Mouse (Mus musculus): Measurements from ENCODE around the gene Rrp12. TPM values are rescaled to one million over a fixed set of nuclear protein-coding genes. Genes with fewer than 3 reads are reported as not detected.

Gene Rrp12
- polyA plus RNA-seq, 1 experiment from 2014 or later, result 7.9 TPM

GRCm38 (mm10) chr19:41832501-41833201 lies 63.3 kb downstream of the Rrp12 start:
- H3K4me1 ChIP-seq (replicated peaks; ENCODE audit: insufficient read depth, low read length), result peaks cover 10% of the 10 kb centered on the region
- H3K9ac ChIP-seq (ENCODE audit: low read depth, low read length), result no peak overlapping the region
- no peaks in the 10 kb centered on the region for H3K9me3 ChIP-seq (replicated peaks; ENCODE audit: low read length)
- H3K36me3 ChIP-seq (ENCODE audit: insufficient read depth, low read length), result no peaks in the 10 kb centered on the region
- H3K27me3 ChIP-seq (ENCODE audit: insufficient read depth, low read length), result no peaks in the 10 kb centered on the region
- no peak overlapping the region for H3K4me3 ChIP-seq (replicated peaks; ENCODE audit: low read depth, low read length)
- no peak overlapping the region for H3K4me2 ChIP-seq (ENCODE audit: low read length)
- DNase-seq (ENCODE audit: low spot score) (no peak), ATAC-seq (replicated peaks; ENCODE audit: low FRiP score, low read depth) (no peak)
- no peak for TF ChIP-seq CTCF (IDR thresholded peaks at IDR 0.05; ENCODE audit: low read depth)
- no peak overlapping the region for H3K27ac ChIP-seq
- WGBS, result 76% methylated on average over 13 of the region's 13 CpGs

DNA sequence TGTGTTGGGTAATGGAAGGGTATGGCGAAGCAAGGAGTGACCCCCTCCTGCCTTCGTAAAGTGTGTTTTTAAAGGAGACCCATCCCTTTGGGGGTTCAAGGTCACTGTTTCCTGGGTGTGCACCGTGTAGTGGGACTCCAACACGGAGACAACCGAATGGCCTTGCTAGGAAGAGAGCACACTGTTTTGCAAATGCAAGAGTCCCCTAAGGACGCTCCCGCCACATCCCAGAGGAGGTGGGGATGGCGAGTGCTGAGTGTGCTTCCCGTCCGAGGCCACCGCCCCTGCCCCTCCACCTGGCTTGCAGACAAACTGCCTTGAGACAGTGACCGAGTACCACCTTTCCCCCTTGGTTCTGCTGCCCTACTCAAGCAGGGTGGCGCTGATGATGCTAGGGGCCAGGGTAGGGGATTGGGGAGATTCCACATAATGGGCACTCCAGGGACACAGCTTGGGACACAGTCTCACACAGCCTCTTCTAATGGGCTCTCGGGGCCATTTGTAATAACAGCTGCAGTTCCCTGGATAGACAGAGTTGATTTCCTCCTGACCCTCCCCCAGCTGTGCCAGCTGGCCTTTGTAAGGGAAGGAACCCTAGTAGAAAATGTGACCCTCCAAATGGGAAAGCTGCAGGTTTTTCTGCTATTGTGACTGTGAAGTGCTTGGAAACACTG lies 64.1 kb downstream of the Rrp12 start:
- TF ChIP-seq CTCF (IDR thresholded peaks at IDR 0.05; ENCODE audit: low read depth), result no peak
- H3K9ac ChIP-seq (ENCODE audit: low read depth, low read length), result no peak overlapping the region
- H3K4me2 ChIP-seq (ENCODE audit: low read length), result peak overlapping the region; percentile 98
- H3K36me3 ChIP-seq (ENCODE audit: insufficient read depth, low read length), result no peaks in the 10 kb centered on the region
- H3K4me1 ChIP-seq (replicated peaks; ENCODE audit: insufficient read depth, low read length), result peaks cover 10% of the 10 kb centered on the region
- no peaks in the 10 kb centered on the region for H3K27me3 ChIP-seq (ENCODE audit: insufficient read depth, low read length)
- no peak overlapping the region for H3K27ac ChIP-seq
- 11% methylated on average over 14 of the region's 14 CpGs for WGBS
- H3K4me3 ChIP-seq (replicated peaks; ENCODE audit: low read depth, low read length), result peak overlapping the region; percentile 73; the same call in 1 of the 2 replicates
- H3K9me3 ChIP-seq (replicated peaks; ENCODE audit: low read length), result no peaks in the 10 kb centered on the region
- ATAC-seq (replicated peaks; ENCODE audit: low FRiP score, low read depth) (no peak), DNase-seq (ENCODE audit: low spot score) (no peak)

DNA sequence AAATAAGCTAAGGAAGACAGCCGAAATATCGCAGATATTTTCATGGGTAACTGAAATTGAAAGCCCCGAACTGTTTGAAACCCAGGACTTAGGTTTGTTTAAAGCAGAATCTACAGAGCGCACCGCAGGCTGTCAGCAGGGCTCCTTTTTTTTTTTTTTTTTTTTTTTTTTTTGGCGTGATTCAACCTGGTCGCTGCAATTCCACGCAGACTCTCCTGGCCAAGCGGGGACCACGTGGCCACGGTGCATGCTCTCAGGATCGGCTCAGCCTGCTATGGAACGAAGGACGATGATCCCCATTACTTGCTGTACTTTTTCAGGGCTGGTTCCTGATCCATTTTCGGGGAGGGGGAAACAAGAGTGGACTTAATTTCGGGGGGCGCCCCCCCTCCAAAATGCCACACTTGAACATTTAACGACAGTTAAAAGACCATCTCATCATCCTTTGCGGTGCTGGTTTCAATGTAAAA lies 64.8 kb downstream of the Rrp12 start:
- TF ChIP-seq CTCF (IDR thresholded peaks at IDR 0.05; ENCODE audit: low read depth), result no peak
- peak overlapping the region; percentile 77 for H3K9ac ChIP-seq (ENCODE audit: low read depth, low read length)
- peaks cover 10% of the 10 kb centered on the region for H3K4me1 ChIP-seq (replicated peaks; ENCODE audit: insufficient read depth, low read length)
- H3K4me3 ChIP-seq (replicated peaks; ENCODE audit: low read depth, low read length), result peak overlapping the region; percentile 73
- no peak for DNase-seq (ENCODE audit: low spot score)
- no peaks in the 10 kb centered on the region for H3K36me3 ChIP-seq (ENCODE audit: insufficient read depth, low read length)
- WGBS, result 1% methylated on average over 19 of the region's 19 CpGs
- H3K9me3 ChIP-seq (replicated peaks; ENCODE audit: low read length), result no peaks in the 10 kb centered on the region
- peak overlapping the region; percentile 81; the same call in 1 of the 2 replicates for H3K27ac ChIP-seq
- ATAC-seq (replicated peaks; ENCODE audit: low FRiP score, low read depth), result no peak
- peak overlapping the region; percentile 98 for H3K4me2 ChIP-seq (ENCODE audit: low read length)
- H3K27me3 ChIP-seq (ENCODE audit: insufficient read depth, low read length), result no peaks in the 10 kb centered on the region

DNA sequence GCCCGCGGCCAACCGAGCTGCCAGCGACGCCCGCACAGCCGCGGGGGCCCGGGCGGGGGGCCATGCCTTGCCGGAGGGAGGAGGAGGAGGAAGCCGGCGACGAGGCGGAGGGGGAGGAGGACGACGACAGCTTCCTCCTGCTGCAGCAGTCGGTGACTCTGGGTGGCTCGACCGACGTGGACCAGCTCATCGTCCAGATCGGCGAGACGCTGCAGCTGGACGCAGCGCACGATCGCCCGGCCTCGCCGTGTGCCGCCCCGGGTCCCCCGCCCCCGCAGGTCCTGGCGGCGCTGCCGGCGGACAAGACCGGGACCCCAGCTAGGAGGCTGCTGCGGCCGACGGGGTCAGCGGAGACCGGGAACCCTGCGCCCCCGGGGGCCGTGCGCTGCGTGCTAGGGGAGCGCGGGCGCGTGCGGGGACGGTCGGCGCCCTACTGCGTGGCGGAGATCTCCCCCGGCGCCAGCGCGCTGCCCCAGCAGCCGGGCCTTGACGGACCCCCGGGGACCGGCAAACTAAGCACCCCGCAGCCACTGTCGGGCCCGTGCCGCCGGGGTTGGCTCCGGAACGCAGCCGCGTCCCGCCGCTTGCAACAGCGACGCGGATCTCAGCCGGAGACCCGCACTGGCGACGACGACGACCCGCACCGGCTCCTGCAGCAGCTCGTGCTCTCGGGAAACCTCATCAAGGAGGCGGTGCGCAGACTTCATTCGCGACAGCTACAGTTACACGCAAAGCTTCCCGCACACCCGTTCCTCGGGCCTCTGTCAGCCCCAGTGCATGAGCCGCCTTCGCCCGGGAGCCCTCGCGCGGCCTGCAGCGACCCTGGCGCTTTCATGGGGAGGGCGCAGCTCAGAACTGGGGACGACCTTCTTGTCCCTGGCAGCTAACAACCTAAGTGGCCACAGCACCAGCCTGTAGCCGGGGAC lies 65.6 kb downstream of the Rrp12 start:
- Histone ChIP-seq H3K9ac (ENCODE audit: low read depth, low read length) (peak overlapping the region; percentile 77), H3K9me3 (replicated peaks; ENCODE audit: low read length) (no peaks in the 10 kb centered on the region), H3K36me3 (ENCODE audit: insufficient read depth, low read length) (no peaks in the 10 kb centered on the region), H3K4me2 (ENCODE audit: low read length) (peak overlapping the region; percentile 98), H3K27ac (peak overlapping the region; percentile 81), H3K27me3 (ENCODE audit: insufficient read depth, low read length) (no peaks in the 10 kb centered on the region), H3K4me3 (replicated peaks; ENCODE audit: low read depth, low read length) (peak overlapping the region; percentile 73), H3K4me1 (replicated peaks; ENCODE audit: insufficient read depth, low read length) (peaks cover 10% of the 10 kb centered on the region)
- ATAC-seq (replicated peaks; ENCODE audit: low FRiP score, low read depth) (peak; percentile 55), DNase-seq (ENCODE audit: low spot score) (peak; percentile 67)
- whole genome bisulfite sequencing, result under 1% methylated on average over 95 of the region's 112 CpGs
- no peak for TF ChIP-seq CTCF (IDR thresholded peaks at IDR 0.05; ENCODE audit: low read depth)

- no peak for TF ChIP-seq CTCF (IDR thresholded peaks at IDR 0.05; ENCODE audit: low read depth)
- Histone ChIP-seq H3K9me3 (replicated peaks; ENCODE audit: low read length) (no peaks in the 10 kb centered on the region), H3K4me2 (ENCODE audit: low read length) (peak within 1 kb of the TSS; percentile 98), H3K4me3 (replicated peaks; ENCODE audit: low read depth, low read length) (peak within 1 kb of the TSS; percentile 73), H3K36me3 (ENCODE audit: insufficient read depth, low read length) (no peaks in the 10 kb centered on the region), H3K27me3 (ENCODE audit: insufficient read depth, low read length) (no peaks in the 10 kb centered on the region), H3K27ac (peak within 1 kb of the TSS; percentile 81), H3K9ac (ENCODE audit: low read depth, low read length) (peak within 1 kb of the TSS; percentile 77), H3K4me1 (replicated peaks; ENCODE audit: insufficient read depth, low read length) (peaks cover 10% of the 10 kb centered on the region)
- peak; percentile 95 for DNase-seq (ENCODE audit: low spot score)
- peak; percentile 89 for ATAC-seq (replicated peaks; ENCODE audit: low FRiP score, low read depth)
- under 1% methylated on average over 39 of the region's 39 CpGs for WGBS
Observed at GRCm38 (mm10) chr19:41829381-41830105, 66.4 kb downstream of the Rrp12 start, which contains the start of gene Frat1. TSS of gene Frat1 (plus strand) at chr19:41829970.
